Mouse (Mus musculus) heart, embryonic 11.5 days (tissue): ENCODE results near the gene Cryab. TPM values are rescaled to one million over a fixed set of nuclear protein-coding genes. Genes with fewer than 3 reads are reported as not detected.

Experiments used
- ATAC-seq: fragments of 200-750 bp; cut with Nextera tagmentation; replicated peaks from 2 replicates; pipeline ENCODE4 v1.8.0; 2017; ENCODE audit warnings: moderate library complexity; ENCODE audit not compliant: insufficient number of reproducible peaks, low FRiP score, low TSS enrichment
- H3K27ac ChIP-seq: fragments of 300-500 bp; sonication (generic); 2 replicates; pipeline ENCODE4 v1.5.1; 2014; ENCODE audit warnings: mild to moderate bottlenecking, low read depth, low read length
- H3K27me3 ChIP-seq: fragments of 300-500 bp; sonication (generic); 2 replicates; pipeline ENCODE4 v1.6.1; 2014; ENCODE audit warnings: mild to moderate bottlenecking, low read length, mixed read lengths; ENCODE audit not compliant: control insufficient read depth, insufficient read depth
- H3K36me3 ChIP-seq: fragments of 300-500 bp; sonication (generic); 2 replicates; pipeline ENCODE4 v1.6.1; 2014; ENCODE audit warnings: mild to moderate bottlenecking, low read length, moderate library complexity, mixed read lengths; ENCODE audit not compliant: control insufficient read depth, insufficient read depth
- H3K4me1 ChIP-seq: fragments of 300-500 bp; sonication (generic); 2 replicates; pipeline ENCODE4 v1.6.1; 2014; ENCODE audit warnings: low read length; ENCODE audit not compliant: control insufficient read depth, insufficient read depth
- H3K4me2 ChIP-seq: fragments of 300-500 bp; sonication (generic); 2 replicates; pipeline ENCODE4 v1.6.1; 2014; ENCODE audit warnings: mild to moderate bottlenecking, moderate library complexity
- H3K4me3 ChIP-seq: fragments of 300-500 bp; sonication (generic); 2 replicates; pipeline ENCODE4 v1.5.1; 2014; ENCODE audit warnings: low read depth, low read length
- H3K9ac ChIP-seq: fragments of 300-500 bp; sonication (generic); 2 replicates; pipeline ENCODE4 v1.6.1; 2014; ENCODE audit warnings: mild to moderate bottlenecking, low read depth, low read length, moderate library complexity
- H3K9me3 ChIP-seq: fragments of 300-500 bp; sonication (generic); replicated peaks from 2 replicates; pipeline ENCODE4 v1.6.1; 2016; ENCODE audit warnings: low read length; ENCODE audit not compliant: control insufficient read depth
- WGBS: fragments of 180-500 bp; shearing (Covaris S2); extraction: QIAGEN DNeasy Blood & Tissue Kit; methylation state at CpG from one replicate; pipeline ENCODE4 v1.1.7; 2014; ENCODE audit not compliant: insufficient replicate concordance; 5-methylcytosine and 5-hydroxymethylcytosine counted together
- polyA plus RNA-seq: library from polyadenylated mRNA; unstranded; fragments of >200 nt; fragmentation: Nextera tagmentation; extraction: Ambion mirVana; gene quantifications from 2 replicates; pipeline ENCODE4 v1.2.1, GENCODE M21; 2014

Gene Cryab
- polyA plus RNA-seq, 1 experiment from 2014 or later = 878 TPM

GRCm38 (mm10) chr9:50774026-50774462, 22.9 kb downstream of the Cryab start:
- no peak overlapping the region for H3K27ac ChIP-seq
- no peaks in the 10 kb centered on the region for H3K9me3 ChIP-seq
- no peaks in the 10 kb centered on the region; the same call in 1 of the 2 replicates for H3K4me1 ChIP-seq
- WGBS = 71% methylated on average over 4 of the region's 4 CpGs
- H3K4me3 ChIP-seq = no peak overlapping the region
- peak overlapping the region; percentile 79 for H3K4me2 ChIP-seq
- H3K9ac ChIP-seq = no peak overlapping the region
- no peaks in the 10 kb centered on the region for H3K27me3 ChIP-seq
- ATAC-seq = no peak
- H3K36me3 ChIP-seq = peaks cover 2% of the 10 kb centered on the region; the same call in 1 of the 2 replicates

DNA sequence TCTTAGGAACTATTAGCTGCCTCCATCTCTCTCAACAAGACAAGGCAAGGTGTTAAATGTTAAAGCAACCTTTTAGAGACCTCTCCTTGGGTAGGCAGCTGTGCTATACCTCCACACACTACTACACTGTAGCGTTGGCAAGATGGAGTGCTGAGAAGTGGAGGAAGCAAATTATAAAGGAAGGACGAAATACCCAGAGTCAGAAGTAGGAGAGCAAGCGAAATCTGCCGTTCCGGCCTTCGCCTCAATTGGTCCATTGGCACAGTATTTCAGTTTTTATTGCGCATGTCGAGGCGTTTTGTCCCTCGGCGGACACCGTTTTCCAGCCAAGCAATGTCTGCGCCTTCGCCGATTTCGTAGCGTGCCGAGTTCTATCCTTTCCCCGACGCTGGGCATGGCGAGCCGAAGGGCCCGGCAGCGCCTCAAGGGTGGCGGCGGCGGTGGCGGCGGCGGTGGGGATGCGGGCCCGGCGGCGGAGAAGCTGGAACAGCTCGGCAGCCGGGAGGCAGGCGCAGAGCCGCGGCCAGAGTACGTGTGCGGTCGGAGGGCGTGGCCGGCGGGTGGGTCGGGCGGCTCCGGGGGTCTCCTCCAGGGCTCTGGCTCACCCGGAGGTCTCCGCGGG, 24.0 kb downstream of the Cryab start, which contains the start of the genes Alg9 and 1110032A03Rik:
TSS of gene Alg9 (plus strand) at position 29 of the 622 bp plus-strand sequence.
TSS of gene 1110032A03Rik (minus strand) at position 530 of the 622 bp plus-strand sequence.
- Histone ChIP-seq H3K4me2 (peak within 1 kb of the TSS; percentile 79), H3K36me3 (peaks cover 4% of the 10 kb centered on the region; the same call in 1 of the 2 replicates), H3K27me3 (no peaks in the 10 kb centered on the region), H3K27ac (peak within 1 kb of the TSS; percentile 65), H3K4me3 (peak within 1 kb of the TSS; percentile 84), H3K9me3 (no peaks in the 10 kb centered on the region), H3K9ac (peak within 1 kb of the TSS; percentile 90), H3K4me1 (no peaks in the 10 kb centered on the region)
- peak; percentile 63 for ATAC-seq
- under 1% methylated on average over 48 of the region's 51 CpGs for WGBS

DNA sequence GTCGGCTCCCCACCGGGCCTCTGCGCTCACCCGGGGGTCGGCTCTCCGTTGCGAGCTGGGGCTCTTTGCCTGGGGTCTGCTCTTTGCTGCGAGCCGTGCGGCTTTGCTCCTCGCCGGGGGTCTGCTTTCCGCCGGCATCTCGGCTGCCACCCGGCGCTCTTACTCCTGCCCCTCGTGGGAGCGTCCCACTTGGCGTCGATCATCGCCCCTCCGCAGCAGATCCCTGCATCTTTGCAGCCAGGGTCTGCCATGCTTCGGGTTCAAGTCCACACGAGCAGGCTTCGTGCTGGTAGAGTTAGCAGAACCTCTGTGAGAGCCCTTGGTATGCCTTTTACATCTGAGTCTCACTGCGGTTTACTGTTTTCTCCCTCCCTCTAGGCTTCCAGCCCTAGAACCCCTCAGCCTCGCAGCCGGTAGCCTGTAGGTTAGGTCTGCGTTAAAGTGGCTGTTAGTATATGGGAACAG, 24.6 kb downstream of the Cryab start:
- ATAC-seq = peak; percentile 46; the same call in 1 of the 2 replicates
- H3K27ac ChIP-seq = peak overlapping the region; percentile 65
- H3K9me3 ChIP-seq = no peaks in the 10 kb centered on the region
- H3K27me3 ChIP-seq = no peaks in the 10 kb centered on the region
- WGBS = under 1% methylated on average over 30 of the region's 30 CpGs
- H3K9ac ChIP-seq = peak overlapping the region; percentile 90
- H3K4me2 ChIP-seq = peak overlapping the region; percentile 79
- peak overlapping the region; percentile 84 for H3K4me3 ChIP-seq
- peaks cover 4% of the 10 kb centered on the region; the same call in 1 of the 2 replicates for H3K36me3 ChIP-seq
- H3K4me1 ChIP-seq = no peaks in the 10 kb centered on the region

DNA sequence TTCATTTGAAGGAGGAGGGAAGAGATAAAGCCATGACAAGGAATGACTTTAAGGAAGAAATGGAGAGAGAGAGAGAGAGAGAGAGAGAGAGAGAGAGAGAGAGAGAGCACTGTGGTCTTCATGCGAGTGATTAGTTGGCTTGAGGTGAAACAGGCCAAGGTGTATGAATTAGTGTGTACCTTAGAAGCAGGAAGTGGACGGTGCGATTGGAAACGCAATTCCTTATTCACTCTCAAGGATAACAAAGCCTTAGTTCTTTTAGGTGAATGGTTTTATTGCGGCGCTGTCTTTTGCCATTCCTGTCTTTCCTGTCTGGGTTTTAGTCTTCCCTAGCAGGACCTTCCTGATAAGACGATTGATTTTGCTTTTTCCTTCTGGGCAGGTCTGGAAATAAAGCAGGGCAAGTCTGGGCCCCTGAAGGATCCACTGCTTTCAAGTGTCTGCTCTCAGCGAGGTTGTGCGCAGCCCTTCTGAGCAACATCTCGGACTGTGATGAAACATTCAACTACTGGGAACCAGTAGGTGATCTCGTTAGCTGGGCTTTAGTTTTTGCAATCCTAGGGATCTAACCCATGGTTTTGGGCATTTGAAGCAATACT, 25.1 kb downstream of the Cryab start:
- Histone ChIP-seq H3K4me2 (peak overlapping the region; percentile 79), H3K36me3 (peaks cover 8% of the 10 kb centered on the region), H3K27ac (no peak overlapping the region), H3K4me3 (peak overlapping the region; percentile 84), H3K9me3 (no peaks in the 10 kb centered on the region), H3K27me3 (no peaks in the 10 kb centered on the region), H3K9ac (peak overlapping the region; percentile 90), H3K4me1 (no peaks in the 10 kb centered on the region)
- WGBS = 63% methylated on average over 11 of the region's 11 CpGs
- ATAC-seq = no peak

DNA sequence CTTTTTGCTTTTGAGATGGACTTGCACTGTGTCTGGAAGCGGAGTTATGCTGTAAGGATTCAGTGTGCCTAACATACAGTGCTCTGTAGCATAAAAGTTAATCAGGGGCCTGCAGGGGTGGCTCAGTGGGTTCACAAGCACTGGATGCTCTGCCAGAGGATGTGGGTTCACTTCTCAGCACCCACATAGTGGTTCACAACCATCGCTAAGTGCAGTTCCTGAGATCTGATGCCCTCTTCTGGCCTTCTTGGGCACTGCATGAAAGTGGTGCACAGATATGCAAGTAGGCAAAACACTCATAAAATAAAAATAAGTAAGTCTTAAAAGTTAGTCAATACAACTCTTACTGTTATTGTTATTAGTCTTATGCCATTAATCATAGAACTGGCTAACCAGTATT, 31.0 kb downstream of the Cryab start:
- peaks cover 29% of the 10 kb centered on the region for H3K36me3 ChIP-seq
- H3K4me3 ChIP-seq = no peak overlapping the region
- ATAC-seq = no peak
- no peak overlapping the region for H3K27ac ChIP-seq
- H3K4me2 ChIP-seq = no peak overlapping the region
- H3K4me1 ChIP-seq = no peaks in the 10 kb centered on the region
- no peaks in the 10 kb centered on the region for H3K9me3 ChIP-seq
- no peaks in the 10 kb centered on the region for H3K27me3 ChIP-seq
- WGBS = 69% methylated on average over 2 of the region's 2 CpGs
- H3K9ac ChIP-seq = no peak overlapping the region

GRCm38 (mm10) chr9:50795266-50795665, 44.1 kb downstream of the Cryab start:
- Histone ChIP-seq H3K9me3 (no peaks in the 10 kb centered on the region), H3K27ac (no peak overlapping the region), H3K9ac (no peak overlapping the region), H3K4me2 (no peak overlapping the region), H3K4me3 (no peak overlapping the region), H3K36me3 (peaks cover 4% of the 10 kb centered on the region; the same call in 1 of the 2 replicates), H3K27me3 (no peaks in the 10 kb centered on the region), H3K4me1 (no peaks in the 10 kb centered on the region)
- WGBS = 88% methylated on average over 3 of the region's 3 CpGs
- ATAC-seq = no peak

DNA sequence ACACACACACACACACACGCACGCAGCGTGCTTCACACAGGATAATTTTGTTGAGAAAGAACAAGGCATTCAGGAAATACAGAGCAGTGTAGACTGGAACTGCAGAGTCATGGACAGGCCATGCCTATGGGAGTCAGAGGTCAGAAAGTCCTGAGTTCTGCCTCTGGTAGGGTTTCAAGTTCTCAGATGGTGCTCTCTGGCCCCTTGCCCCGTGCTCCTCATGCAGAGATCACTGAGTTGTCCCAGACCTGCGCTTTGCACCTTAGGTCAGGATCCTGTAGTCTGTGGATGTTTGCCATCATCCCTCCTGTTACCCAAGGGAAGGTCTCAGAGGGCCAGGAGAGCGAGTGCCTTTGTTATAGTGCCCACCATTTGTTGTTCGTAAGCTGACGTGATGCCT, 45.7 kb downstream of the Cryab start:
- H3K27ac ChIP-seq = no peak overlapping the region
- WGBS = 86% methylated on average over 8 of the region's 8 CpGs
- H3K27me3 ChIP-seq = no peaks in the 10 kb centered on the region
- peaks cover 7% of the 10 kb centered on the region; the same call in 1 of the 2 replicates for H3K36me3 ChIP-seq
- no peak for ATAC-seq
- H3K4me1 ChIP-seq = no peaks in the 10 kb centered on the region
- H3K4me2 ChIP-seq = no peak overlapping the region
- no peaks in the 10 kb centered on the region for H3K9me3 ChIP-seq
- no peak overlapping the region for H3K9ac ChIP-seq
- H3K4me3 ChIP-seq = no peak overlapping the region

GRCm38 (mm10) chr9:50797641-50798040, 46.5 kb downstream of the Cryab start:
- Histone ChIP-seq H3K9ac (no peak overlapping the region), H3K4me1 (no peaks in the 10 kb centered on the region), H3K27ac (no peak overlapping the region), H3K4me3 (no peak overlapping the region), H3K4me2 (no peak overlapping the region), H3K27me3 (no peaks in the 10 kb centered on the region), H3K9me3 (no peaks in the 10 kb centered on the region), H3K36me3 (peaks cover 7% of the 10 kb centered on the region; the same call in 1 of the 2 replicates)
- 90% methylated on average over 7 of the region's 7 CpGs for WGBS
- ATAC-seq = no peak
